Mouse (Mus musculus) lung, postnatal 0 days (tissue): Measurements from ENCODE around the gene Cyp2d10. TPM values are rescaled to one million over a fixed set of nuclear protein-coding genes. Genes with fewer than 3 reads are reported as not detected.
A peak's percentile ranks its signal among the peaks of the same experiment; 100 is the strongest.

Experiments used
- ATAC-seq: fragments of 200-750 bp; cut with Nextera tagmentation; 2 replicates; pipeline ENCODE4 v1.8.0; 2017; ENCODE audit warnings: moderate library complexity
- DNase-seq: peaks from one replicate; pipeline ENCODE4 v3.0.0-alpha.2; 2016; ENCODE audit warnings: low spot score
- H3K27ac ChIP-seq: fragments of 300-500 bp; sonication (generic); 2 replicates; pipeline ENCODE4 v1.5.1; 2014; ENCODE audit warnings: antibody characterized with exemption, mild to moderate bottlenecking, low read length, mixed read lengths
- H3K27me3 ChIP-seq: fragments of 300-500 bp; sonication (generic); replicated peaks from 2 replicates; pipeline ENCODE4 v1.6.1; 2014; ENCODE audit warnings: low read length, mixed read lengths; ENCODE audit not compliant: insufficient read depth
- H3K36me3 ChIP-seq: fragments of 300-500 bp; sonication (generic); 2 replicates; pipeline ENCODE4 v1.6.1; 2014; ENCODE audit warnings: low read length, mixed read lengths; ENCODE audit not compliant: insufficient read depth
- H3K4me1 ChIP-seq: fragments of 300-500 bp; sonication (generic); 2 replicates; pipeline ENCODE4 v1.6.1; 2014; ENCODE audit warnings: antibody characterized with exemption, low read depth, low read length, mixed read lengths; ENCODE audit not compliant: insufficient read depth
- H3K4me2 ChIP-seq: fragments of 300-500 bp; sonication (generic); replicated peaks from 2 replicates; pipeline ENCODE4 v1.6.1; 2014; ENCODE audit warnings: low read depth, mild to moderate bottlenecking, low read length, moderate library complexity, mixed read lengths
- H3K4me3 ChIP-seq: fragments of 300-500 bp; sonication (generic); 2 replicates; pipeline ENCODE4 v1.5.1; 2014; ENCODE audit warnings: low read depth, low read length
- H3K9ac ChIP-seq: fragments of 300-500 bp; sonication (generic); replicated peaks from 2 replicates; pipeline ENCODE4 v1.6.1; 2014; ENCODE audit warnings: low read depth, mild to moderate bottlenecking
- H3K9me3 ChIP-seq: fragments of 300-500 bp; sonication (generic); 2 replicates; pipeline ENCODE4 v1.6.1; 2016; ENCODE audit warnings: low read length, mixed read lengths
- CTCF ChIP-seq: IDR thresholded peaks from 2 replicates; pipeline ENCODE4 v1.5.1; 2016; ENCODE audit warnings: antibody characterized with exemption, mild to moderate bottlenecking
- EP300 ChIP-seq: IDR thresholded peaks from 2 replicates; pipeline ENCODE4 v1.6.1; 2016; ENCODE audit warnings: antibody characterized with exemption, mild to moderate bottlenecking, control low read depth
- WGBS: fragments of 180-500 bp; shearing (Covaris S2); extraction: QIAGEN DNeasy Blood & Tissue Kit; methylation state at CpG from one replicate; pipeline ENCODE4 v1.1.7; 2014; 5-methylcytosine and 5-hydroxymethylcytosine counted together
- polyA plus RNA-seq: library from polyadenylated mRNA; unstranded; fragments of >200 nt; fragmentation: Nextera tagmentation; extraction: Ambion mirVana; gene quantifications from 2 replicates; pipeline ENCODE4 v1.2.1, GENCODE M21; 2015

Cyp2d10 gene
- polyA plus RNA-seq, 1 experiment from 2014 or later = not detected

- Histone ChIP-seq H3K27me3 (no peaks in the 10 kb centered on the region), H3K9ac (no peak overlapping the region), H3K4me2 (no peak overlapping the region), H3K27ac (peak overlapping the region; percentile 93), H3K4me3 (no peak overlapping the region), H3K9me3 (no peaks in the 10 kb centered on the region), H3K4me1 (peaks cover 7% of the 10 kb centered on the region; the same call in 1 of the 2 replicates), H3K36me3 (no peaks in the 10 kb centered on the region)
- 51% methylated on average over 17 of the region's 17 CpGs for WGBS
- ATAC-seq (peak; percentile 56), DNase-seq (peak; percentile 90)
- TF ChIP-seq EP300 = peak; percentile 85
- no peak for TF ChIP-seq CTCF
These were observed 30.4 kb downstream of the Cyp2d10 start for GRCm38 (mm10) chr15:82376393-82377138.

- Histone ChIP-seq H3K4me2 (no peak overlapping the region), H3K4me1 (peaks cover 7% of the 10 kb centered on the region; the same call in 1 of the 2 replicates), H3K36me3 (no peaks in the 10 kb centered on the region), H3K27ac (no peak overlapping the region), H3K9me3 (no peaks in the 10 kb centered on the region), H3K9ac (no peak overlapping the region), H3K4me3 (no peak overlapping the region), H3K27me3 (no peaks in the 10 kb centered on the region)
- TF ChIP-seq CTCF (no peak), EP300 (no peak)
- no peak for DNase-seq
- WGBS = 84% methylated on average over 9 of the region's 9 CpGs
- no peak for ATAC-seq
These were observed 31.1 kb downstream of the Cyp2d10 start for GRCm38 (mm10) chr15:82375855-82376254.

- ATAC-seq (no peak), DNase-seq (no peak)
- WGBS = 88% methylated on average over 5 of the region's 5 CpGs
- H3K9ac ChIP-seq = no peak overlapping the region
- no peaks in the 10 kb centered on the region for H3K27me3 ChIP-seq
- no peak overlapping the region for H3K4me3 ChIP-seq
- no peaks in the 10 kb centered on the region for H3K36me3 ChIP-seq
- H3K4me2 ChIP-seq = no peak overlapping the region
- TF ChIP-seq EP300 (no peak), CTCF (no peak)
- peaks cover 2% of the 10 kb centered on the region; the same call in 1 of the 2 replicates for H3K4me1 ChIP-seq
- no peaks in the 10 kb centered on the region for H3K9me3 ChIP-seq
- no peak overlapping the region for H3K27ac ChIP-seq
These were observed 32.6 kb downstream of the Cyp2d10 start for GRCm38 (mm10) chr15:82374437-82374836.

GRCm38 (mm10) chr15:82372991-82373390 is 34.0 kb downstream of the Cyp2d10 start:
- Histone ChIP-seq H3K27me3 (no peaks in the 10 kb centered on the region), H3K4me3 (no peak overlapping the region), H3K36me3 (no peaks in the 10 kb centered on the region), H3K4me1 (no peaks in the 10 kb centered on the region), H3K9me3 (no peaks in the 10 kb centered on the region), H3K27ac (no peak overlapping the region), H3K9ac (no peak overlapping the region), H3K4me2 (no peak overlapping the region)
- 85% methylated on average over 5 of the region's 5 CpGs for WGBS
- DNase-seq (no peak), ATAC-seq (no peak)
- TF ChIP-seq EP300 (no peak), CTCF (no peak)

- no peak overlapping the region for H3K4me2 ChIP-seq
- no peaks in the 10 kb centered on the region for H3K4me1 ChIP-seq
- TF ChIP-seq EP300 (no peak), CTCF (no peak)
- H3K27ac ChIP-seq = no peak overlapping the region
- no peak for ATAC-seq
- no peaks in the 10 kb centered on the region for H3K27me3 ChIP-seq
- H3K9me3 ChIP-seq = no peaks in the 10 kb centered on the region
- H3K4me3 ChIP-seq = no peak overlapping the region
- no peak for DNase-seq
- WGBS = 87% methylated on average over 6 of the region's 6 CpGs
- H3K36me3 ChIP-seq = no peaks in the 10 kb centered on the region
- H3K9ac ChIP-seq = no peak overlapping the region
These were observed 34.5 kb downstream of the Cyp2d10 start for GRCm38 (mm10) chr15:82372446-82372845.

- WGBS = 87% methylated on average over 1 of the region's 1 CpGs
- H3K36me3 ChIP-seq = no peaks in the 10 kb centered on the region
- no peak overlapping the region for H3K4me2 ChIP-seq
- H3K4me1 ChIP-seq = no peaks in the 10 kb centered on the region
- H3K27ac ChIP-seq = no peak overlapping the region
- no peak for DNase-seq
- H3K4me3 ChIP-seq = no peak overlapping the region
- H3K9ac ChIP-seq = no peak overlapping the region
- H3K9me3 ChIP-seq = no peaks in the 10 kb centered on the region
- no peaks in the 10 kb centered on the region for H3K27me3 ChIP-seq
- no peak; the same call in 1 of the 2 replicates for ATAC-seq
- TF ChIP-seq EP300 (no peak), CTCF (no peak)
These were observed 38.1 kb downstream of the Cyp2d10 start for GRCm38 (mm10) chr15:82368851-82369250.
